Mouse (Mus musculus) megakaryocyte-erythroid progenitor cell, adult 5-6 weeks (primary cell): ENCODE data around the gene Olfr424. TPM values are rescaled to one million over a fixed set of nuclear protein-coding genes. Genes with fewer than 3 reads are reported as not detected.

Experiments used
- total RNA-seq, 2 experiments: library from RNA; stranded (forward) in 1 of 2; stranded (reverse) in 1 of 2; fragments of 200-1000, 215-1000 nt in 1 of 2; fragments of >200 nt in 1 of 2; fragmentation: Nextera tagmentation in 1 of 2; gene quantifications; 2 replicates each; pipeline ENCODE4 v1.2.3; 2014 to 2017

Olfr424 gene
- total RNA-seq, 2 experiments from 2014 or later: not detected

Other genes with a start within 250 kb of the Olfr424 start
- gene Ifi211, start 218.5 kb upstream of the Olfr424 start, total RNA-seq (2014; fragmentation: Nextera tagmentation): not detected in 2 replicates
- gene Ifi211, start 218.5 kb upstream of the Olfr424 start, total RNA-seq (2017): 2.6 and 4.1 TPM in 2 replicates
- gene Mndal, start 189.0 kb upstream of the Olfr424 start, total RNA-seq (2014; fragmentation: Nextera tagmentation): 39.2 and 48.4 TPM in 2 replicates
- gene Mndal, start 189.0 kb upstream of the Olfr424 start, total RNA-seq (2017): 48.0 and 63.2 TPM in 2 replicates
- 21.6 and 24.5 TPM in 2 replicates for gene Ifi203, start 188.8 kb upstream of the Olfr424 start, total RNA-seq (2014; fragmentation: Nextera tagmentation)
- 9.5 and 28.7 TPM in 2 replicates for gene Ifi203, start 188.8 kb upstream of the Olfr424 start, total RNA-seq (2017)
- not detected in 2 replicates for gene Ifi202b, start 148.8 kb upstream of the Olfr424 start, total RNA-seq (2014; fragmentation: Nextera tagmentation)
- not detected in 2 replicates for gene Ifi202b, start 148.8 kb upstream of the Olfr424 start, total RNA-seq (2017)
- not detected in 2 replicates for gene Ifi205, start 99.7 kb upstream of the Olfr424 start, total RNA-seq (2014; fragmentation: Nextera tagmentation)
- 2.9 and 3.1 TPM in 2 replicates for gene Ifi205, start 99.7 kb upstream of the Olfr424 start, total RNA-seq (2017)
- gene Olfr433, start 90.8 kb upstream of the Olfr424 start, total RNA-seq (2014; fragmentation: Nextera tagmentation): not detected in 2 replicates
- gene Olfr433, start 90.8 kb upstream of the Olfr424 start, total RNA-seq (2017): not detected in 2 replicates
- not detected in 2 replicates for gene Olfr432, start 82.3 kb upstream of the Olfr424 start, total RNA-seq (2014; fragmentation: Nextera tagmentation)
- not detected in 2 replicates for gene Olfr432, start 82.3 kb upstream of the Olfr424 start, total RNA-seq (2017)
- not detected in 2 replicates for gene Olfr430, start 64.9 kb upstream of the Olfr424 start, total RNA-seq (2014; fragmentation: Nextera tagmentation)
- gene Olfr430, start 64.9 kb upstream of the Olfr424 start, total RNA-seq (2017): not detected in 2 replicates
- gene Olfr429, start 47.2 kb upstream of the Olfr424 start, total RNA-seq (2014; fragmentation: Nextera tagmentation): not detected in 2 replicates
- not detected in 2 replicates for gene Olfr429, start 47.2 kb upstream of the Olfr424 start, total RNA-seq (2017)
- gene Olfr427, start 34.6 kb upstream of the Olfr424 start, total RNA-seq (2014; fragmentation: Nextera tagmentation): not detected in 2 replicates
- gene Olfr427, start 34.6 kb upstream of the Olfr424 start, total RNA-seq (2017): not detected in 2 replicates
- gene Olfr231, start 10.4 kb upstream of the Olfr424 start, total RNA-seq (2014; fragmentation: Nextera tagmentation): not detected in 2 replicates
- gene Olfr231, start 10.4 kb upstream of the Olfr424 start, total RNA-seq (2017): not detected in 2 replicates
- gene Olfr420, start 24.1 kb downstream of the Olfr424 start, total RNA-seq (2014; fragmentation: Nextera tagmentation): not detected in 2 replicates
- gene Olfr420, start 24.1 kb downstream of the Olfr424 start, total RNA-seq (2017): not detected in 2 replicates
- 39.3 and 44.3 TPM in 2 replicates for gene Spta1, start 41.3 kb downstream of the Olfr424 start, total RNA-seq (2014; fragmentation: Nextera tagmentation)
- 50.4 and 72.5 TPM in 2 replicates for gene Spta1, start 41.3 kb downstream of the Olfr424 start, total RNA-seq (2017)
- not detected in 2 replicates for gene Olfr419, start 120.5 kb downstream of the Olfr424 start, total RNA-seq (2014; fragmentation: Nextera tagmentation)
- not detected in 2 replicates for gene Olfr419, start 120.5 kb downstream of the Olfr424 start, total RNA-seq (2017)
- not detected in 2 replicates for gene Mptx1, start 199.0 kb downstream of the Olfr424 start, total RNA-seq (2014; fragmentation: Nextera tagmentation)
- gene Mptx1, start 199.0 kb downstream of the Olfr424 start, total RNA-seq (2017): not detected in 2 replicates
- 5.6 and 6.3 TPM in 2 replicates for gene Olfr417, start 233.6 kb downstream of the Olfr424 start, total RNA-seq (2014; fragmentation: Nextera tagmentation)
- 1.7 and 8.2 TPM in 2 replicates for gene Olfr417, start 233.6 kb downstream of the Olfr424 start, total RNA-seq (2017)